Mouse (Mus musculus): ENCODE measurements at regions not wholly inside any gene's neighbourhood (a gene's known extent, or its start where the extent isn't known, plus 50 kb on each side); places are given as distances from the start of the nearest gene placed in this dataset.

DNA sequence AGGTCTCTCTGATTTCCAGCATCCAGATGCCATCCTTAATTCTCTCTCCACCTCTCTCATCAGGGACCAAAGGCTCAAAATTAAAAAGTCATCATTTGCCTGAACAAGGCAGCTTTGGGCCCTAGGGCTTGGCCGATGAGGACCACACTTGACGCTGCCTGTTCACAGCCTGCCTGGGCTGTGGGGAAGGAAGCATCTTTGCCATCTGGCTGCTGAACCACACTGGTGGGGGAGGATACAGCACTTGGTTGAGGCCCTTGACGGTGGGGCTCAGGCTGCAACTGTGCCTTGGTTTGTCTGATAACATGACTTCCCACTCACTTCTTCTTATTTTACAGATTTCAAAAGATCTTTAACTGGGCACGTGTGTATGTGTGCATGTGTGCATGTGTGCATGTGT is 161.5 kb upstream of the N4bp1 start:
- TF ChIP-seq CTCF (IDR thresholded peaks at IDR 0.05; ENCODE audit: low read depth) (no peak), EP300 (IDR thresholded peaks at IDR 0.05; ENCODE audit: low read depth) (no peak)
